Mouse (Mus musculus): ENCODE data around the gene 5330417H12Rik. TPM values are rescaled to one million over a fixed set of nuclear protein-coding genes. Genes with fewer than 3 reads are reported as not detected.

The 5330417H12Rik gene
- total RNA-seq, 4 experiments from 2014 or later: not detected

Other genes starting within 250 kb of the 5330417H12Rik start
- gene Olfml1, start 57.7 kb downstream of the 5330417H12Rik start, total RNA-seq (2022): 10 to 100 TPM in 2 of 4 experiments, 1 to 10 TPM in 2; 8.9 to 15.2 (median 10.5) TPM
- 1 to 10 TPM; 6.8 to 8.7 (median 7.7) TPM for gene Ppfibp2, start 30.0 kb downstream of the 5330417H12Rik start, total RNA-seq (2022)
- gene Cyb5r2, start 132.9 kb upstream of the 5330417H12Rik start, total RNA-seq (2022): not detected
- not detected for gene Ovch2, start 176.0 kb upstream of the 5330417H12Rik start, total RNA-seq (2022)
- gene Olfr467, start 187.1 kb upstream of the 5330417H12Rik start, total RNA-seq (2022): not detected
- gene Olfr469, start 200.4 kb upstream of the 5330417H12Rik start, total RNA-seq (2022): not detected
- gene Olfr470, start 222.3 kb upstream of the 5330417H12Rik start, total RNA-seq (2022): not detected

All from adrenal gland, adult 8-10 months (tissue).